Mouse (Mus musculus) myocyte (in vitro differentiated cells): ENCODE results near the gene Gm3417.
"Not testable (repeated sequence)": the region's sequence is repeated elsewhere in the genome, so short reads cannot be mapped to it uniquely, and the experiment has no call there.

Source experiments
- MAX ChIP-seq: IDR thresholded peaks from one replicate; pipeline ENCODE4 v1.6.1; 2011; ENCODE audit warnings: low read depth, mild to moderate bottlenecking, control low read depth
- MYOD1 ChIP-seq, 3 experiments: IDR thresholded peaks; one replicate each; pipeline ENCODE4 v1.6.1; 2011; ENCODE audit warnings: control low read depth in 2 of 3, low read depth in 2 of 3, mild to moderate bottlenecking in 2 of 3, moderate library complexity in 1 of 3; ENCODE audit not compliant: insufficient read length in 2 of 3, control insufficient read depth in 1 of 3
- POLR2A ChIP-seq: IDR thresholded peaks from one replicate; pipeline ENCODE4 v1.6.1; 2011; ENCODE audit warnings: low read depth, mild to moderate bottlenecking, control low read depth, moderate library complexity; ENCODE audit not compliant: insufficient read length
- SRF ChIP-seq: IDR thresholded peaks from one replicate; pipeline ENCODE4 v1.6.1; 2011; ENCODE audit warnings: low read depth; ENCODE audit not compliant: control insufficient read depth, insufficient read length
- USF1 ChIP-seq: IDR thresholded peaks from one replicate; pipeline ENCODE4 v1.6.1; 2011; ENCODE audit warnings: low read depth, mild to moderate bottlenecking, control low read depth, moderate library complexity

- TF ChIP-seq POLR2A; SRF; MAX; MYOD1 (IDR thresholded peaks at IDR 0.05; ENCODE audit: control insufficient read depth in 1 of 3, insufficient read length in 2 of 3, low read depth in 2 of 3); USF1: not testable (repeated sequence)
These were observed 43.3 kb downstream of the Gm3417 start for GRCm38 (mm10) chr17:14935280-14935679.
